ENCODE assay signal across 11 mouse cellular contexts in the genomic region with DNA sequence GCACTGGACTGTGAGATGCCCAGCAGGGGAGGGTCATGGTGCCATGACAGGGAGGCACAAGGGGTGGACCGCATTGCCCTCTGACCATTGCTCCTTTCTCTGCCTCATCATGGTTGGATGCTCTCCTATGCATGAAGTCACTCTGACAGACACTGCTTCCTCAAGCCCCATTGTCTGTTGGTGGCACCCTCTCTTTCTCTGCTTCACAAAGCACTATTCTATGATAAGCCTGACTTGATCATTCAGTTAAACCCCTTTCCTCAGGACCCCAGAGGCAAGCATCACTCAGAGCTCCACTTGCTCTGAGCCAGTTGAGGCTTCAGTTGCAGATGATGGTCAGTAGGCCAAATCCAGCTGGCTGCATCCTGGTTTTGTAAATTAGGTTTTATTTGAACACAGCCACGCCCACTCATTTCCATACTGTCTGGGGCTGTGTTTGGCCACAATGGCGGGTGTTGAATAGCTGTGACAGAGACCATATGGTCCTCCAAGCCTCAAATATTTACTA.
DNase-seq lines count a peak whose midpoint lies in the region; ATAC-seq and TF ChIP-seq lines count a peak whose summit lies in the region.
"Had no signal": no experiment of that assay in that cellular context is flagged by ENCODE, and none has a peak within 500 bp of the region (broad histone marks: within the 10 kb centered on the region; RNA-seq: fewer than 3 reads in every experiment).

No protein-coding gene starts in this region.

- H3K4me3 ChIP-seq in stomach, embryonic 16.5 days (replicated peaks; ENCODE audit: low read length) = no peak overlapping the region
- no peak overlapping the region for H3K4me3 ChIP-seq in stomach, postnatal 0 days (ENCODE audit: low read depth, low read length)
- no peak overlapping the region for H3K4me3 ChIP-seq in forebrain, embryonic 14.5 days (ENCODE audit: low read depth, low read length)

- no peaks in the 10 kb centered on the region for H3K36me3 ChIP-seq in stomach, embryonic 16.5 days (ENCODE audit: control insufficient read depth, insufficient read depth, low read length)
- no peaks in the 10 kb centered on the region for H3K36me3 ChIP-seq in stomach, postnatal 0 days (ENCODE audit: control insufficient read depth, insufficient read depth, low read length)
- no peaks in the 10 kb centered on the region for H3K36me3 ChIP-seq in forebrain, embryonic 14.5 days (ENCODE audit: control insufficient read depth, insufficient read depth, low read length)

- H3K4me1 ChIP-seq in stomach, embryonic 16.5 days (ENCODE audit: control insufficient read depth, insufficient read depth, low read length) = peaks cover 38% of the 10 kb centered on the region
- H3K4me1 ChIP-seq in stomach, postnatal 0 days (replicated peaks; ENCODE audit: control insufficient read depth, insufficient read depth) = peaks cover 10% of the 10 kb centered on the region; the same call in 1 of the 2 replicates
- H3K4me1 ChIP-seq in forebrain, embryonic 14.5 days (ENCODE audit: control insufficient read depth, insufficient read depth, low read length) = peaks cover 55% of the 10 kb centered on the region

- no peak overlapping the region for H3K27ac ChIP-seq in stomach, embryonic 16.5 days (ENCODE audit: low read length)
- no peak overlapping the region for H3K27ac ChIP-seq in stomach, postnatal 0 days (replicated peaks)
- peak overlapping the region; percentile 9; the same call in 1 of the 2 replicates for H3K27ac ChIP-seq in forebrain, embryonic 14.5 days (ENCODE audit: low read depth, low read length)

- no peak for TF ChIP-seq EP300 in stomach, postnatal 0 days (optimal IDR thresholded peaks at IDR 0.05)

- no peak overlapping the region for H3K4me2 ChIP-seq in stomach, embryonic 16.5 days (ENCODE audit: low read depth, low read length)
- no peak overlapping the region for H3K4me2 ChIP-seq in stomach, postnatal 0 days (replicated peaks; ENCODE audit: low read depth)
- H3K4me2 ChIP-seq in forebrain, embryonic 14.5 days (ENCODE audit: low read length) = no peak overlapping the region

- H3K9ac ChIP-seq in stomach, embryonic 16.5 days (ENCODE audit: low read length) = no peak overlapping the region
- no peak overlapping the region for H3K9ac ChIP-seq in stomach, postnatal 0 days (ENCODE audit: low read length)
- no peak overlapping the region for H3K9ac ChIP-seq in forebrain, embryonic 14.5 days (ENCODE audit: low read length)

- WGBS in stomach, embryonic 16.5 days = 67% methylated on average over 3 of the region's 3 CpGs
- 69% methylated on average over 3 of the region's 3 CpGs for WGBS in stomach, postnatal 0 days
- 50% methylated on average over 3 of the region's 3 CpGs for WGBS in forebrain, embryonic 14.5 days

- DNase-seq in stomach, postnatal 0 days (ENCODE audit: low spot score) = no peak
- DNase-seq in forebrain, embryonic 14.5 days (ENCODE audit: low spot score) = peak; percentile 77
- DNase-seq in kidney, postnatal 14 days = peak; percentile 55
- no peak for DNase-seq in urinary bladder, postnatal 4 days (ENCODE audit: low spot score in 2 of 2)
- DNase-seq in urinary bladder, adult 2 months (ENCODE audit: low spot score) = no peak
- DNase-seq in adipocyte (ENCODE audit: low spot score) = no peak
- DNase-seq: cerebellum, postnatal 36 days; gastrocnemius, postnatal 25 days; lung, postnatal 4 days; right cerebral cortex, adult 18-20 months had no signal

- no peak for TF ChIP-seq CTCF in stomach, postnatal 0 days (IDR thresholded peaks at IDR 0.05; ENCODE audit: low read depth)

- no peaks in the 10 kb centered on the region for H3K9me3 ChIP-seq in stomach, embryonic 16.5 days (replicated peaks; ENCODE audit: control insufficient read depth, low read length)
- no peaks in the 10 kb centered on the region for H3K9me3 ChIP-seq in stomach, postnatal 0 days (ENCODE audit: control insufficient read depth, low read length)
- no peaks in the 10 kb centered on the region for H3K9me3 ChIP-seq in forebrain, embryonic 14.5 days (replicated peaks; ENCODE audit: control insufficient read depth, low read length)

- ATAC-seq in stomach, embryonic 16.5 days (ENCODE audit: insufficient read depth, low FRiP score) = 0 out of 2 replicates have a peak, but pooled peaks have one; percentile 27
- no peak for ATAC-seq in stomach, postnatal 0 days (ENCODE audit: low FRiP score, low TSS enrichment)
- peak; percentile 33; the same call in 1 of the 2 replicates for ATAC-seq in forebrain, embryonic 14.5 days

- no peaks in the 10 kb centered on the region for H3K27me3 ChIP-seq in stomach, embryonic 16.5 days (ENCODE audit: control insufficient read depth, insufficient read depth, low read length)
- H3K27me3 ChIP-seq in stomach, postnatal 0 days (ENCODE audit: control insufficient read depth, insufficient read depth, low read length) = no peaks in the 10 kb centered on the region
- no peaks in the 10 kb centered on the region for H3K27me3 ChIP-seq in forebrain, embryonic 14.5 days (replicated peaks; ENCODE audit: control insufficient read depth, insufficient read depth, low read length)

Comparison
In these comparisons a context has a peak if more than half of its experiments do, and no peak if none do; other contexts are left out.
1. DNase-seq: peak in forebrain, embryonic 14.5 days (single experiment) and kidney, postnatal 14 days (single experiment); none in stomach, postnatal 0 days (single experiment), urinary bladder, postnatal 4 days (0 of 2), urinary bladder, adult 2 months (single experiment) and adipocyte (single experiment).